Mouse (Mus musculus) left cerebral cortex, adult 9 months (tissue): Measurements from ENCODE around the gene Olfr1257.
"Not testable (repeated sequence)": the region's sequence is repeated elsewhere in the genome, so short reads cannot be mapped to it uniquely, and the experiment has no call there.

Experiments used
- DNase-seq, 2 experiments: peaks; one replicate each; pipeline ENCODE4 v3.0.0; 2022; ENCODE audit warnings: low spot score in 2 of 2

Olfr1257 gene

GRCm38 (mm10) chr2:89878137-89878536 lies at the start of gene Olfr1257:
TSS of gene Olfr1257 (plus strand) at chr2:89878437.
- no peak for DNase-seq

GRCm38 (mm10) chr2:89841455-89841854 lies 36.8 kb upstream of the Olfr1257 start, which contains the start of gene Olfr1256:
TSS of gene Olfr1256 (minus strand) at chr2:89841555.
- no peak for DNase-seq

GRCm38 (mm10) chr2:89848105-89848504 lies 30.1 kb upstream of the Olfr1257 start, which contains the start of gene Olfr48:
TSS of gene Olfr48 (minus strand) at chr2:89848205.
- no peak for DNase-seq

GRCm38 (mm10) chr2:89849230-89849629 lies 29.0 kb upstream of the Olfr1257 start:
- DNase-seq, result no peak

- DNase-seq, result not testable (repeated sequence)
These were observed 34.4 kb downstream of the Olfr1257 start for GRCm38 (mm10) chr2:89912616-89913015.

- DNase-seq, result no peak
These were observed 48.8 kb downstream of the Olfr1257 start, which contains the start of gene Olfr1258 for GRCm38 (mm10) chr2:89927009-89927408. TSS of gene Olfr1258 (plus strand) at chr2:89927309.
